Mouse (Mus musculus) heart, postnatal 0 days (tissue): ENCODE data around the gene Dis3.

Source experiments
- CTCF ChIP-seq: IDR thresholded peaks from 2 replicates; pipeline ENCODE4 v1.5.1; 2016; ENCODE audit warnings: antibody characterized with exemption, control low read depth, low read depth
- EP300 ChIP-seq: IDR thresholded peaks from 2 replicates; pipeline ENCODE4 v1.6.1; 2016; ENCODE audit warnings: antibody characterized with exemption, low read depth

- TF ChIP-seq CTCF (no peak), EP300 (no peak)
Observed at GRCm38 (mm10) chr14:99037703-99038102, 61.9 kb downstream of the Dis3 start.
